Mouse (Mus musculus) 416B (cell line): ENCODE data around the gene C1s1.
A peak's percentile ranks its signal among the peaks of the same experiment; 100 is the strongest.
"Not testable (repeated sequence)": the region's sequence is repeated elsewhere in the genome, so short reads cannot be mapped to it uniquely, and the experiment has no call there.

ENCODE experiments used
- DNase-seq: peaks from one replicate; pipeline ENCODE4 v3.0.0; 2011; ENCODE audit warnings: low read depth

The C1s1 gene

GRCm38 (mm10) chr6:124542284-124542683, at the start of gene C1s1:
Gene C1s1 (minus strand): TSS chr6:124542359.
- peak; percentile 55 for DNase-seq

- peak; percentile 59 for DNase-seq
These were observed 46.6 kb upstream of the C1s1 start for GRCm38 (mm10) chr6:124588771-124589170.

GRCm38 (mm10) chr6:124586266-124586665, 44.1 kb upstream of the C1s1 start:
- DNase-seq: no peak

DNA sequence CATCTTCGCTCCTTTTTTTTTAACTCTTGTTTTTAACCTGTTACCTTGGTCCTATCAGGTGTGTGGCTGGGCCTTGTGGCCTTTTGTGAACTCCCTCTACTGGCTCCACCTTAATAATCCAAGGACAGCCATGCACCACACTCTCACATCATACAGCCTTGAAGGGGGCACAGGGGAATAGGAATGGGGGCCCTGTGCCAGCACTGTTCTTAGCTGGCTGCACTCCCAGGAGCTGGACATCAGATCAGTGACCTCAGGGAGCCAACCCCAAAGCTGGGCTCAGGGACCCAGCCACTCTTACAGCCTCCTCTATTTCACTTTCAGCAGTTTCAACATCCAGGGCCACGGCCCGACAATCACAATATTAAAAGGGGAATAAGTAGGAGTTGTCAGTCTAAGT, 43.6 kb upstream of the C1s1 start:
- no peak for DNase-seq

DNA sequence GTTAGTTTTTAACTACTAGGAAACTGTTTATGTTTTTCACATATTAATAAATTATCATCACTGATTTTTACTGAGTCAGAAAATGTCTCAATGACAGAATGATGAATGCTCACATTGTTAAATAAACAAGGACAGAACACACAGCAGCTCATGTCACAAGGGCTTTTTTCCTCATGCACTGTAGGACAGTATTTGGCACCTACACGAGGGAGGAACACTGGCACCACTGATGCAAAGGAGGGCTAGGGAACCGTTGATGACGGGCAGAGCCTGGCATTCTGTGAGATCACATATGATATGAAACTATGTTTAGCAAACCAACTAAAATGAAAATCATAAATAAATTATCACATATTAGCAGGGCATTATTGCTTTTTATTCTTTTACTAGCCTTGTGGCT, 42.8 kb upstream of the C1s1 start:
- DNase-seq: no peak

DNA sequence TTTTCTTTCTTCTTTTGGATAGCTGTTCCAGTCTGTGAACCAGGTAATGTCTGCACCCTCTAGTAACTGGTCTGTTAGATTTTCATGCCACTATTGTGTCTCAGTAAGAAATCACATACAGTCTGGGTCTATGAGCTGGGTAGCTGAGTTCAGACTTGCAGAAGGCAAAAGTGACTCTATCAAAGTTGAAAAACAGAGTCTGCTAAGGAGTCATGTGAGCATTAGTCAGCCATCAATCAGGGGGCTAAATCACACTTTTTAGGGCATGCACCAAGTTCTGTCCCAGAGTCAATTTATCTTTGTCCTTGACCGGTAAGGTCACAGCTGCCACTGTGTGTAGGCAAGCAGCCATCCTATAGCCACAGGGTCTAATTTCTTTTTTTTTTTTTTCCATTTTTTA, 40.1 kb upstream of the C1s1 start:
- no peak for DNase-seq

- DNase-seq: not testable (repeated sequence)
These were observed 38.0 kb upstream of the C1s1 start for GRCm38 (mm10) chr6:124580155-124580554.

- DNase-seq: not testable (repeated sequence)
These were observed 33.1 kb upstream of the C1s1 start for GRCm38 (mm10) chr6:124575155-124575678.

- DNase-seq: peak; percentile 69
These were observed 27.9 kb upstream of the C1s1 start, which contains the start of gene C1rb for GRCm38 (mm10) chr6:124570026-124570425. Gene C1rb (plus strand): TSS chr6:124570294.

DNA sequence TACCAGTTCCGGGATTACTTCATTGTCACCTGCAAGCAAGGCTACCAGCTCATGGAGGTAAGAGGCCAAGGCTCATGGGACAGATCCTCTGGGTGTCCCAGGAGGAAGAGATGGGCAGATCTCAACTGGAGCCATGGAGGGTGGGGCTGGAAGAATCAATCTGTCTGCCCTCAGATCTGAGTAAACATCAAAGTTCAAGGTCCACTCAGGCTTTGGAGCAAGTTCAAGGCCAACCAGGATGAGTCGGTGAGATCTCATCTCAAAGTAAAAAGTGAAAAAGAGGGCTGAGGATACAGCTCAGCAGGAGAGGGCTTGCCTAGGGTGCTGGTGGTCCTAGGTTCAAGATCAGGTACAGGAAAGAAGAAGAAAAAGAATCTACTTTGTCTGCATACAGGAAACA, 19.5 kb upstream of the C1s1 start:
- DNase-seq: not testable (repeated sequence)

DNA sequence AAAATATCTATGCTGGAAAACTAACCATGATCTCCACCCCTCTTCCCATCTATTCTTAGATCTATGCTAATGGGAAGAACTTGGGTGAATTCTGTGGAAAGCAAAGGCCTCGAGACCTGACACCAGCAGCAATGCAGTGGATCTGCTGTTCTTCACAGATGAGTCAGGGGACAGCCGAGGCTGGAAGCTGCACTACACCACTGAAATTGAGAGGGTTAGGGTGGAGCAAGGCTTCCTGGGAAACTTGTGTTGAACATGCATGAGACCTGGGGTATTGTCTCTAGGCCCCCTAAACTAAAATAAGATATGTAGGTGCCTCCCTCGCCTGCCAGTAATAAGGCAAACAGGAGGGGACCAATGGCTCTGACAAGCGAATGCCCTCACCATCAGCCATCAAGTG, 19.0 kb upstream of the C1s1 start:
- DNase-seq: not testable (repeated sequence)

DNA sequence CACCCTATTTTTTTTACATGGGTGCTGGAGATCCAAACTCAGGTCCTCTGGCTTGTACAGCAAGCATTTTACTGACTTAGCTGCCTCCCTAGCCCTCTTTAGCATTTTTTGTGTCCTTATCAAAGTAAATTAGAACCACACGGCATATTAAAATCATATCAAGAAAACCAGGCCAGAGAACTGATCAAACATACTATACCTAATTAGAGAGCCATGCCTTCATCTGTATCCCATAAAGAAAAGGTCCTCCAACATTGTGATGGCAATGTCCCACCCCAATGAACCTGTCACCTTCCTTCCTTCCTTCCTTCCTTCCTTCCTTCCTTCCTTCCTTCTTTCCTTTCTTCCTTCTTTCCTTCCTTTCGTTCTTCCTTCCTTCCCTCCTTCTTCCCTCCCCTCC, 13.8 kb upstream of the C1s1 start:
- not testable (repeated sequence) for DNase-seq

- no peak for DNase-seq
These were observed 10.6 kb upstream of the C1s1 start for GRCm38 (mm10) chr6:124552766-124553165.

GRCm38 (mm10) chr6:124549023-124549550, 6.9 kb upstream of the C1s1 start:
- DNase-seq: no peak

- DNase-seq: not testable (repeated sequence)
These were observed 5.8 kb upstream of the C1s1 start for GRCm38 (mm10) chr6:124547979-124548378.

DNA sequence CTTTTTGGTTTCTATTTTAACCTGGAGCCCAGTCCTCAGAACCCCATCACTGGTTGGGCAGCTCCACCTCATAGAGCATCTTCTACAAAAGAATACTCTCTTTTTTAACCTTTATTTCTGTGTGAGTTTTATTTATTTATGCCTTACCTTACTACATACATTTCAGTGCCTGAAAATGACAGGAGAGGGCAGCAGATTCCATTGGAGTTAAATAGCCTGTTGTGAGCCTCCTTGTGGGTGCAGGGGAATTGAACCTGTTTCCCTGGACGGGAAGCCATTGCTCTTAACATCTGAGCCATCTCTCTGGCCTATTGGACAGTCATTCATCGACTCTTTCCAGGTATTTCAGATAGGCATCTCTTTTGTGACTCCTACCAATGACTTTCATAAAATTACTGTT, 3.3 kb upstream of the C1s1 start:
- peak; percentile 66 for DNase-seq

GRCm38 (mm10) chr6:124544466-124544865, 2.3 kb upstream of the C1s1 start:
- DNase-seq: peak; percentile 52

GRCm38 (mm10) chr6:124541176-124541575, 983 bp downstream of the C1s1 start:
- not testable (repeated sequence) for DNase-seq

GRCm38 (mm10) chr6:124536125-124536829, 5.9 kb downstream of the C1s1 start:
- peak; percentile 32 for DNase-seq

DNA sequence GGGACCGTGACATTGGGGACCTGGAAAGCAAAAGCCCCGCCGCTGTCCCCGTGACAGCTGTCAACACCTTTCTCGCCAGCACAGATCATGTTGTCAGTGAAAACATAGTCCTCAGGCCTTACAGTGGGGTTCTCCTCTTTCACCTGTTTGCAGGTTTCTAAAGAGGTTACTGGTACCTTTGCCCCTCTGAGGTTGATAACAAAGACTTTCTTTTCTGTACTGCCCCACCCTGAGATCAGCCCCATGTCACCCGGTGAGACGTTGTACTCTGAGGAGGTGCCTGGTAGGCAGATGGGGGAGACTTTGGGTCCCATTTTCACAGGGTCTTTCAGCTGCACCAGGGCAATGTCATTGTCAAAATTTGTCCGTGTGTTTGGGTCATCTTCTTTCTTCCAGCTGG, 11.1 kb downstream of the C1s1 start:
- DNase-seq: no peak

DNA sequence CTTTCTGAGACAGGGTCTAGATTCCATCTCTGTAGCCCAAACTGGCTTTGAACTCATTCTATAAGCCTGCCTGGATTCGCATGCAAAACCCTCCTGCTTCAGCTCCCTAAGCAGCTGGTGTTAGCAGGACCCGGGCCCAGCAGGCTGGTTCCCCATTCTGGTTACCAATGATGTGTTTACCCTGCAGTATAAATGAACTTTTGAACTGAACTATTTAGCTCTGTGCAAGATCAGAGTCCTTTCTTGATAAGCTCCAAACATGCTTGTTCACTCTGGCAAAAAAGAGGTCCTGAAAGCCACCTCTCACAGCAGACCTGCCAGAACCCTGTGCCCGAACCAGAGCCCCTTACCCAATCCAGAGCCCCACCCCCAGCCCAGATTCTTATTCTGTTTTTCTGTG, 14.3 kb downstream of the C1s1 start:
- no peak for DNase-seq

- not testable (repeated sequence) for DNase-seq
These were observed 20.1 kb downstream of the C1s1 start for GRCm38 (mm10) chr6:124522082-124522481.

- not testable (repeated sequence) for DNase-seq
These were observed 24.4 kb downstream of the C1s1 start for GRCm38 (mm10) chr6:124517733-124518132.
